Mouse (Mus musculus): ENCODE data around the gene Mgat5. TPM values are rescaled to one million over a fixed set of nuclear protein-coding genes. Genes with fewer than 3 reads are reported as not detected.

Mgat5 gene
- polyA plus RNA-seq, 1 experiment from 2014 or later, result 13.8 TPM

DNA sequence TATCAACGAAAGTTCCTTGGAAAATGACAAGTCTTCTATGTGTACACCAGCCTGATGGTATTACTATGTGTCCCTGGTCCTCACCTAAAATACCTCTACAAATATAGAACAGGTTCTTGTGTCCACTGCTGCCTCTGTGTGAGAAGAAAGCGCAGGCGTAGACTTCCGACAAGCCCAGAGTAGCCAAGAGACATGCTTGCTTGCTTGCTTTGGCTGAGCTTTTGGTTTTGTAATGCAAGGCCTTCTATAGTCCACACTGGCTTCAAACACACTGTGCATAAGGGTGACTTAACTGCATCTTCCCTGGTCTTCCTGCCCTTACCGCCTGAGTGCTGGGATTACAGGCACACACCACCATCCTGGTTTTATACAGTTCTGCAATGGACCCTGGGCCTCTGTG is 262.4 kb downstream of the Mgat5 start:
- no peak overlapping the region for H3K9ac ChIP-seq (replicated peaks)
- no peak for ATAC-seq
- no peak overlapping the region for H3K4me3 ChIP-seq (replicated peaks)
- H3K36me3 ChIP-seq, result peaks cover 15% of the 10 kb centered on the region
- no peaks in the 10 kb centered on the region for H3K9me3 ChIP-seq
- no peak overlapping the region for H3K27ac ChIP-seq
- 0 out of 2 replicates have a peak, but pooled peaks cover 3% of the 10 kb centered on the region for H3K4me1 ChIP-seq (replicated peaks)
- 96% methylated on average over 5 of the region's 5 CpGs for WGBS
- H3K27me3 ChIP-seq, result no peaks in the 10 kb centered on the region
- no peak overlapping the region for H3K4me2 ChIP-seq (replicated peaks)

DNA sequence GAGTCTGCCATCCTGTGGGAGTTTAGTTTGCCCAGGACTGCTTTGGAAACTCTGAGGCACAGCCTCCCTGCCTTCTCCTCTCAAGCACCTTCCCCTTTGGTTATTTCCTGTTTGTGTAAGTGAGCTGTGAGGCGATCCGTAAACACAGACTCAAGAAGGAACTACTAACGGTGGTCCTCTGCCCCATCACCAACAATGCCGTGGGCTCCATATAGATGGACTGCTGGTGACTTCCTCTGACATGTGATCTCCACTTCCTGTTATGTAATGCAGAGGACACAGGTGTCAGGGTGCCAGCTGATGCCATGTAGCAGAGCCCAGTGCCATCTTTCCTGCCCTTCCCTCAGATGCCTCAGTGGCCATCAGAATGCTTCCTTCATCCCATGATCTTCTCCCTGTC is 265.4 kb downstream of the Mgat5 start:
- no peak overlapping the region for H3K4me2 ChIP-seq (replicated peaks)
- H3K27me3 ChIP-seq, result no peaks in the 10 kb centered on the region
- 92% methylated on average over 4 of the region's 4 CpGs for WGBS
- no peak overlapping the region for H3K9ac ChIP-seq (replicated peaks)
- H3K4me3 ChIP-seq (replicated peaks), result no peak overlapping the region
- no peak for ATAC-seq
- 0 out of 2 replicates have a peak, but pooled peaks cover 3% of the 10 kb centered on the region for H3K4me1 ChIP-seq (replicated peaks)
- peaks cover 21% of the 10 kb centered on the region for H3K36me3 ChIP-seq
- no peaks in the 10 kb centered on the region for H3K9me3 ChIP-seq
- H3K27ac ChIP-seq, result no peak overlapping the region

DNA sequence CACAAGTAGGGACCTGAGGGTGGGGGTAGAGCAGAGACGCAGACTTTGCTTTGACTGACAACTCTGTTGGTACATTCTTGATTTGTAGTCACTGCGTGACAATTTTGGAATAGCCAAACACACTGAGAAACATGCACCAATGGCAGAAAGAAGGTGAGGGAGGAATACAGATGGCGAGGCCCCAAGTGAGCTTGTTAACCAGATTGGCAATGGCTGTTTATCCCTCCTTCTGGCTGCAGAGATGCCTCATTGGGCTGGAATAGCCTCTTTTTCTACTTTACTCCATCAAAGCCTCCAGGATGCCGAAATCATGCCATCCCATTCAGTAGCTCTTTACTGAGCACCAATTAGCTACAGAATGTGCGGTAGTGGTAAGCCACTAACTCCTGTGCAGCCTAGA is 270.9 kb downstream of the Mgat5 start:
- 88% methylated on average over 5 of the region's 5 CpGs for WGBS
- Histone ChIP-seq H3K36me3 (peaks cover 45% of the 10 kb centered on the region), H3K27ac (no peak overlapping the region), H3K9ac (replicated peaks) (no peak overlapping the region), H3K27me3 (no peaks in the 10 kb centered on the region), H3K4me2 (replicated peaks) (no peak overlapping the region), H3K4me3 (replicated peaks) (no peak overlapping the region), H3K9me3 (no peaks in the 10 kb centered on the region), H3K4me1 (replicated peaks) (no peaks in the 10 kb centered on the region)
- no peak for ATAC-seq

DNA sequence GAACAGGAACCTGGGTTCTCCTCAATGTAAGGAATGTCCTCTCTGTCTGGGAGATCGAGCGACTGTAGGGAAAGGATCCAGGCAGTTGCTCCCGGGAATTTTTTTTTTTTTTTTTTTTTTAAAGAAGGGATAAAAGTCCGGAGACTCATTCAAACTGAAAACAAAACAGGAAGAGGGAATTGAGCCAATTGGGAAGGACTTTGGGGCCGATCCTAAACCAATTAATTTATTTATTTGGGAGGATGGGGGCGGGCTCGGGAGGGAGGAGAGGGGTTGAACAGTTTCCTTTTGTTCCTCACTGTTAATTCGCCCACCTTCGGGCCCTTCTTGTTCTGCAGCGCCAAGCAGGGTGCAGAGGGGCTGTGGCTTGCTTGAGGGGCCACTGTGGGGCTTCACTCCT is 278.1 kb downstream of the Mgat5 start:
- H3K27me3 ChIP-seq, result no peaks in the 10 kb centered on the region
- no peak overlapping the region for H3K4me2 ChIP-seq (replicated peaks)
- WGBS, result 72% methylated on average over 10 of the region's 10 CpGs
- H3K9me3 ChIP-seq, result no peaks in the 10 kb centered on the region
- H3K27ac ChIP-seq, result no peak overlapping the region
- no peak overlapping the region for H3K9ac ChIP-seq (replicated peaks)
- peaks cover 18% of the 10 kb centered on the region for H3K36me3 ChIP-seq
- H3K4me1 ChIP-seq (replicated peaks), result no peaks in the 10 kb centered on the region
- no peak for ATAC-seq
- H3K4me3 ChIP-seq (replicated peaks), result no peak overlapping the region

DNA sequence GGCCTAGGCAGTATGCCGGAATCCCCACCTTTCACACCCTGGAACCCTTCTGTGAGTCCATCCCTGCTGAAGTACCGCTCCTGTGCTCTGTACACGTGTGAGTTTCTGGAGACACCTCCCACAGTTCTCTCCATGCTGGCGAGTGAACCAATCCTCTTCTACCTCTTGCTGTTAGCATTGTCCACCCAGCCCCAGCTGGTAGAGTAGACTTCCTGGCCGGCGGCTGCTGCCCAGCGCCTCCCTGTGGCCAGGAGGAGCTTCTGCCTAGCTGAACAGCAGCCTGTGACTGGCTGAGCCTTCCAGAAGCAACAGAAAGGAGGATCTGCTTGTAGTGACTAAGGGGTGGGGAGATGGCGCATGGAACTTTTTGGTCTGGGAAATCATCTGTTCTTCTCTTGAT is 279.4 kb downstream of the Mgat5 start:
- H3K36me3 ChIP-seq, result peaks cover 24% of the 10 kb centered on the region

DNA sequence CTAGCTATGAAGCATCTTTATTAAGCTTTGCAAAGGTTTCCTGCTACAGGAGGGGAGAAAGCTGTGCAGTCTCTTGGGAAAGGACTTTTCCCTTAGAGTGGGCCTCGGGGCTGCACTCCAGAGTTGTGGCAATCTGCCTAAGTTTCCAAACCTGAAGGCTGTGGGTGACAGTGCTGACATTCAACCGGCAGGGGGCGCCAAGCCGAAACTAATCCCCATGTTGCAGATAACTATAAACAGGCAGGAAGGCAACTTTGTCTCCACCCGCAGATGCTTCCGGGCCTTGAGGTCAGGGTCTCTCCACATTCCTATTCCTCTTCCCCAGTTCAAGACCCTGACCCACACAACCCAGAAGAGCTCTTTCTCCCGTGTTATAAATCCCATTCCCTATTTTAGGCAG is 280.0 kb downstream of the Mgat5 start:
- H3K36me3 ChIP-seq, result peaks cover 26% of the 10 kb centered on the region
- no peak overlapping the region for H3K27ac ChIP-seq
- no peak for ATAC-seq
- WGBS, result 50% methylated on average over 7 of the region's 7 CpGs
- H3K9ac ChIP-seq (replicated peaks), result no peak overlapping the region
- no peak overlapping the region for H3K4me2 ChIP-seq (replicated peaks)
- no peaks in the 10 kb centered on the region for H3K9me3 ChIP-seq
- H3K4me3 ChIP-seq (replicated peaks), result no peak overlapping the region
- H3K4me1 ChIP-seq (replicated peaks), result no peaks in the 10 kb centered on the region
- H3K27me3 ChIP-seq, result no peaks in the 10 kb centered on the region

More for the DNA sequence above, 279.4 kb downstream of the Mgat5 start:
- Histone ChIP-seq H3K9me3 (no peaks in the 10 kb centered on the region), H3K27ac (no peak overlapping the region), H3K9ac (replicated peaks) (no peak overlapping the region), H3K4me1 (replicated peaks) (no peaks in the 10 kb centered on the region), H3K4me2 (replicated peaks) (no peak overlapping the region), H3K27me3 (no peaks in the 10 kb centered on the region), H3K4me3 (replicated peaks) (no peak overlapping the region)
- WGBS, result 95% methylated on average over 8 of the region's 8 CpGs
- ATAC-seq, result peak; percentile 5; the same call in 1 of the 2 replicates

DNA sequence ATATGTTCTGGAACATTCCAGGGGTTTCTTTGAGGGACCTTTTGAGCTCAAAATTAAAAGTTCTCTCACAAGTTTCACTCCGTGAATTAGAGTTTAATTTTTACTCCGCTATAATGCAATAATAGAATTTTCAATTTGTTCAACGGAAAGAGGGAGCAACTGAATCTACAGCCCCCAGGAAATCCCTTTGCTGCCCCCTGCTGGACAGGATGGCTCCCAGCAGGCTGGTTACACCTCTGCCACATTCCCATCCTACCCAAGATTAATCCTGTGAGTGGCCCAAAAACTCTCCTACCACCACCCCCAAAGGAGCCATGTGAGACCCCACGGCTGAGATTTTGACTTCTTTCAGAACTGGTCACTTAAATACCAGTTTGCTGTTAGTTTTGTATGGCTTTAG is 282.3 kb downstream of the Mgat5 start:
- WGBS, result 82% methylated on average over 4 of the region's 4 CpGs
- Histone ChIP-seq H3K4me2 (replicated peaks) (no peak overlapping the region), H3K4me3 (replicated peaks) (no peak overlapping the region), H3K27ac (no peak overlapping the region), H3K4me1 (replicated peaks) (no peaks in the 10 kb centered on the region), H3K9me3 (no peaks in the 10 kb centered on the region), H3K9ac (replicated peaks) (no peak overlapping the region), H3K36me3 (peaks cover 38% of the 10 kb centered on the region), H3K27me3 (no peaks in the 10 kb centered on the region)
- ATAC-seq, result no peak

DNA sequence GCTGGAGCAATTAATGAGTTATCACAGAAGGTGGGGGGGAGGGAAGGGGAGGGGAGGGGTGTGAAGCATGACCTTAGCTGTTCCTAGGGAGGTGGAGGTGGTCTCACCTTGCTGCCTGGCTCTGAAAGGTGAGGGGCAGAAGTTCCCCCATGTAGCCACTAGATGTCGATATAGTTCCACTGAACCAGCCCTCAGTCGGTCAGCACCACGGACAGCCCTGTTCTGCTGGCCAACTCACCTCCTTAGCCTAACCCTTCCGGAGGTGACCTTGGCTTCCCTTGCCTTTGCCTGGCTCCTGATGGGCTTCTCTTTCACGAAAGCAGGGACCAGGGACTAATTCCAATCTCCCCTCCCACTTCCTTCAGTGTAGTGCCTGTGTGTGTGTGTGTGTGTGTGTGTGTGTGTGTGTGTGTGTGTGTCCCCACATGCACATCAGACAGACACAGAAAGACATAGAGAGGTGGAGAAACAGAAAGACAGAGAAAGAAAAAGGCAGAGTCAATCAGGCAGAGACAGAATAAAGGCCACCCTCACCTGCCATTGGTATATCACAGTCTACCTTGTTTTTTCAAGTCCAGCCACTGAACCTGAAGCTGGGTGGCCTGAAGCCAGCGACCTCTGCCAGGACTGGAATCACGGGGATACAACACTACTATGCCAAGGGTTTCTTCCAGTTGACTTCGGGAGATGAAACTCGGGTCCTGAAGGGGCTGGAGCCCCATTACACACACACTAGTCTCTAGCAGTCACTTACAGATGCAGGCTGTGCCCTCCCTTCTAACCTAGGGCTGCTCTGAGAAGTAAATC is 292.1 kb downstream of the Mgat5 start:
- Histone ChIP-seq H3K4me2 (replicated peaks) (no peak overlapping the region; the same call in 1 of the 2 replicates), H3K9ac (replicated peaks) (no peak overlapping the region)
- 37% methylated on average over 9 of the region's 9 CpGs for WGBS

DNA sequence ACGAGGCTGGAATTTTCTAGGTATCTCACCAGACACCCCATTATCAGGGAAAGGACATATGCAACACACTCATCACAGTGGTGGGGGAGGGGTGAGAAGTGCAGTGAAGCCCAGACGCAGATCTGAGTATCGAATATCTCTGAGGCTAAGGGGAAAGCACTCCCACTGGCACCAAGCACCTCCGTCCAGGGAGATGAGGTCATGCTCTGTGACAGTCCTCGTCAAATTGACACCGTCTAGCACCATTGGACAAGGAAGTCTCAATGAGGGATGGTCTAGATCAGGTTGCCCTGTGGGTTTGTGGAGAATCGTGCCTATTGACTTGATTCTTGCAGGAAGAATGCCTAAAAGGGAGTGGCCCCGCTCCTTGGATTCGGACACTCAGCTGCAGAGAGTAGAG is 293.9 kb downstream of the Mgat5 start:
- peaks cover 10% of the 10 kb centered on the region; the same call in 1 of the 2 replicates for H3K36me3 ChIP-seq
- no peak overlapping the region for H3K4me2 ChIP-seq (replicated peaks)
- no peak overlapping the region for H3K9ac ChIP-seq (replicated peaks)
- 67% methylated on average over 9 of the region's 9 CpGs for WGBS
- peaks cover 6% of the 10 kb centered on the region; the same call in 1 of the 2 replicates for H3K27me3 ChIP-seq
- H3K9me3 ChIP-seq, result no peaks in the 10 kb centered on the region
- ATAC-seq, result no peak
- H3K27ac ChIP-seq, result no peak overlapping the region
- peaks cover 12% of the 10 kb centered on the region for H3K4me1 ChIP-seq (replicated peaks)
- H3K4me3 ChIP-seq (replicated peaks), result no peak overlapping the region

More for the DNA sequence above, 292.1 kb downstream of the Mgat5 start:
- Histone ChIP-seq H3K4me1 (replicated peaks) (peaks cover 12% of the 10 kb centered on the region), H3K27ac (no peak overlapping the region), H3K9me3 (no peaks in the 10 kb centered on the region), H3K27me3 (peaks cover 6% of the 10 kb centered on the region; the same call in 1 of the 2 replicates), H3K4me3 (replicated peaks) (no peak overlapping the region), H3K36me3 (peaks cover 18% of the 10 kb centered on the region; the same call in 1 of the 2 replicates)
- ATAC-seq, result peak; percentile 73; the same call in 1 of the 2 replicates

DNA sequence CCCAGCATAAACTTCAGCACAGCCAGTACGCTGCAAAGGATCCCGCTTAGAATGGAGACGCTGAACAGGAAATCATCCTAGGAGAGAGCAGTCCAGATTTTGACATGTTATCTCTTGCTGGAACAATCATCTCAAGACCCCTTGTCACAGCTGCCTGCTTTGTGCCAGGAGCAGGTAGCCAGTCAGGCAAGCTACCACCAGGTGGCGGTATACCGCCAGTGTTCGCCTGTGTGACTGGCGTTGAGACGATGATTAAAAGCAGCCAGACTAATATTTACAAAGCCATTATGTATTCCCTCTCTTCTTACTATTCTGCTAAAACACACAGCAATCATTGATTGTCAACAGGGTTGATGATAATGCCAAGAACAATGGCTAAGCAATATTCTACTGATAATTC is 295.4 kb downstream of the Mgat5 start:
- Histone ChIP-seq H3K9me3 (no peaks in the 10 kb centered on the region), H3K27ac (peak overlapping the region; percentile 81)

DNA sequence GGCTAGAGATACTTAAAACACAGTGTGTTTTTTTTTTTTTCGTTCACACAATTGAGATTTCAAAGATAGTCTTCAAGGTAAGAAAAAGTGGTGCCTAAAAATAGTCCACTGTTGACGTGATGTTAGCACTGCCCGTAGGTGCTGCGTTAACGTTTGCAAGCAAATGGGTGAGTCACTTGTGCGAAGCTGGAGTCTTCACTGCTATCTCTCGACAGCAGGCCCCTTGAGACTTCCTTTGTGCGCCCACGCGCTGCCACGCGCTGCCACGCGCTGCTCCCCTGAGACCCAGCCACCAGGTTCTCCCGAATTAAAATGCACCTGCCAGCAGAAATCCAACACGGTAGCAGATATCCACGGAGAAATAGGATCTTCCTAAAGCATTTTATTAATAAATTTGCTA is 295.9 kb downstream of the Mgat5 start:
- H3K9me3 ChIP-seq, result no peaks in the 10 kb centered on the region
- H3K4me3 ChIP-seq (replicated peaks), result no peak overlapping the region
- H3K27me3 ChIP-seq, result peaks cover 6% of the 10 kb centered on the region; the same call in 1 of the 2 replicates
- ATAC-seq, result no peak
- H3K4me2 ChIP-seq (replicated peaks), result no peak overlapping the region
- H3K36me3 ChIP-seq, result no peaks in the 10 kb centered on the region
- H3K4me1 ChIP-seq (replicated peaks), result peaks cover 12% of the 10 kb centered on the region
- H3K9ac ChIP-seq (replicated peaks), result no peak overlapping the region
- H3K27ac ChIP-seq, result peak overlapping the region; percentile 81
- 67% methylated on average over 17 of the region's 17 CpGs for WGBS

More for the DNA sequence above, 295.4 kb downstream of the Mgat5 start:
- 13% methylated on average over 8 of the region's 8 CpGs for WGBS
- Histone ChIP-seq H3K4me2 (replicated peaks) (no peak overlapping the region), H3K36me3 (peaks cover 4% of the 10 kb centered on the region; the same call in 1 of the 2 replicates), H3K9ac (replicated peaks) (no peak overlapping the region; the same call in 1 of the 2 replicates), H3K4me3 (replicated peaks) (no peak overlapping the region), H3K4me1 (replicated peaks) (peaks cover 12% of the 10 kb centered on the region), H3K27me3 (peaks cover 6% of the 10 kb centered on the region; the same call in 1 of the 2 replicates)
- ATAC-seq, result peak; percentile 68

DNA sequence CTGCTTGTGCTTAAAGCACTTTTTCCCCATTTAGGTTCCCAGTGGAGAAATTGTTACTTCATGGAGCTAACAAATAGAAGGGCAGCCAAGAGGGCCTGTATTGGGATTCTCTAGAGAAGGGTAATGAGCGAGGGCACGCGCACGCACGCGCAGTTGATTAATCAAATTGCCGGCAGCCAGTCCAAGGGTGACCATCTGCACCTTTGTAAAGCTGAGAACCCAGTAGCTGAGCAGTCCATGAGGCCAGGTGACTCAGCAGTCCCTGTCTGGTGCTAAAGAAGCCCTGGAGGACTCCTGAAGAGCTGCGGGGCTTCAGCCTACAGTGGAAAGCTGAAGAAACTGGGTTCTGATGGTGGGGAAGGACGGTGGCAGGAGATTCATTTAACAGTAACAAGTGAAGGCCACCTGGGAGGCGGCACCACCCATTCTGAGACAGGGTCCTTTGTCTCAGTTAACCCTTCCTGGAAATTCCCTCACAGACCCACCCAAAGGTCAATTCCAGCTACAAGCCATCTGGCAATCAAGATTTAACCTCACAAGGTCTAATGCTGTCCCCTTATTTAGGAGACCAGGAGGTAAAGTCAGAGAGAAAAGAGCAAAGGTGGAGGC is 302.3 kb downstream of the Mgat5 start:
- Histone ChIP-seq H3K36me3 (no peaks in the 10 kb centered on the region), H3K4me2 (replicated peaks) (0 out of 2 replicates have a peak overlapping the region, but pooled peaks have one; percentile 3), H3K27ac (peak overlapping the region; percentile 77), H3K4me1 (replicated peaks) (peaks cover 27% of the 10 kb centered on the region), H3K4me3 (replicated peaks) (no peak overlapping the region), H3K27me3 (no peaks in the 10 kb centered on the region), H3K9me3 (no peaks in the 10 kb centered on the region), H3K9ac (replicated peaks) (no peak overlapping the region)
- ATAC-seq, result no peak
- 65% methylated on average over 10 of the region's 10 CpGs for WGBS

All from midbrain, embryonic 13.5 days (tissue).